Mouse (Mus musculus): ENCODE measurements around the gene Olfr890.
"Not testable (repeated sequence)": the region's sequence is repeated elsewhere in the genome, so short reads cannot be mapped to it uniquely, and the experiment has no call there.

Olfr890 gene

GRCm38 (mm10) chr9:38142217-38142616, at the start of gene Olfr890:
Olfr890 (plus strand) TSS chr9:38142517.
- DNase-seq (ENCODE audit: low spot score in 2 of 2), result no peak

- no peak for DNase-seq (ENCODE audit: low spot score in 2 of 2)
These were observed 34.5 kb upstream of the Olfr890 start, which contains the start of gene Olfr888 for GRCm38 (mm10) chr9:38107828-38108227. Olfr888 (plus strand) TSS chr9:38108128.

GRCm38 (mm10) chr9:38114898-38115297, 27.4 kb upstream of the Olfr890 start, which contains the start of gene Olfr889:
Olfr889 (plus strand) TSS chr9:38115198.
- no peak for DNase-seq (ENCODE audit: low spot score in 2 of 2)

- DNase-seq (ENCODE audit: low spot score in 2 of 2), result not testable (repeated sequence)
These were observed 26.0 kb downstream of the Olfr890 start for GRCm38 (mm10) chr9:38168341-38168740.

- DNase-seq (ENCODE audit: low spot score in 2 of 2), result no peak
These were observed 38.4 kb downstream of the Olfr890 start, which contains the start of gene Olfr891 for GRCm38 (mm10) chr9:38180721-38181120. Olfr891 (minus strand) TSS chr9:38180821.
